Mouse (Mus musculus): Measurements from ENCODE around the gene Rgs9bp. TPM values are rescaled to one million over a fixed set of nuclear protein-coding genes. Genes with fewer than 3 reads are reported as not detected.
"Not testable (repeated sequence)": the region's sequence is repeated elsewhere in the genome, so short reads cannot be mapped to it uniquely, and the experiment has no call there.

Gene Rgs9bp
- total RNA-seq, 2 experiments from 2014 or later, result 2.3 to 2.6 TPM

- intact Hi-C loops (cut with DNase I), result no loop called here
Observed at GRCm38 (mm10) chr7:35584068-35584785, 1.2 kb downstream of the Rgs9bp start.

DNA sequence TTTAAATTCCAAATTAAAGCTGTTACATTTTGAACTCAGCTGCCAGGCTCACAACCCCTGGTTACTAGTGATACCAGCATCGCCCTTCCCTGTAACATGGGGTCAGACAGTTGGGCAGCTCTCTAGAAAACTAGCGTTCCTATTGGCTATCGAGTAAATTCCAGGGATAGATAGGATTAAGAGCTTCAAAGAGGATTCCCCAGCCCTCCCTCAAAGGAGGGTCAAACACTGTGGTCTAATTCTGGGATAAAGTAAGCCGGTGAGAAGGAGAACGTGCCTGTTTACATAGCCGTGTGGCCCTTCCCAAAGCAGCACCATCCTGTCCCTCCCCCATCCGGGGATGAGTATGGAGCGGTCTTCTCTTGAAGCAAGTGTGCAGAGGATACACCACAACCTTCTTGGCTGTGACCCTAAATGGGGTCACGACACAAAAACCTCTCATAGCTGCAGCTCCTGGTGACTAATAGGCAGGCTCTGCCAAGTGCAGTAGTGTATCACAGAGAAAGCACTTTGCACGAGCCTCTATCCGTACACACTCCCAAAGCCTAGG is 1.8 kb downstream of the Rgs9bp start:
- no peak for DNase-seq
- intact Hi-C loops (cut with DNase I), result no loop called here

More at GRCm38 (mm10) chr7:35584068-35584785, 1.2 kb downstream of the Rgs9bp start:
- DNase-seq, result no peak

DNA sequence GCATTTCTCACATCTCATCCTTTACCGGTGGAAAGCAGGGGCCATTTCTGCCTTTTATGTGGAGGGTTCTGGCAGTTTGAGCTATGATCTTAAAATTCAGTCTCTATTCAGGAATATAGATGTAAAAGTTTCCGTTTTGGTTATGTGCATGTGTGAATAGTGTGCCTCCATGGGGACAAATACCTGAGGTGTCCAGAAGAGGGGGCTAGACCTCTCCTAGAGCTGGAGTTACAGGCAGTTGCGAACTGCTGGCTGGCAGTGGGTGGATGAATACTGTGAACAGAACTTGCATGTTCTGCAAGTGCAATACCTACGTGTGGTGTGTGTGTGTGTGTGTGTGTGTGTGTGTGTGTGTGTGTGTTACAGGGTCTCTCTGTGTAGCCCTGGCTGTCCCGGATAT is 2.7 kb downstream of the Rgs9bp start:
- no peak for DNase-seq
- intact Hi-C loops (cut with DNase I), result no loop called here

DNA sequence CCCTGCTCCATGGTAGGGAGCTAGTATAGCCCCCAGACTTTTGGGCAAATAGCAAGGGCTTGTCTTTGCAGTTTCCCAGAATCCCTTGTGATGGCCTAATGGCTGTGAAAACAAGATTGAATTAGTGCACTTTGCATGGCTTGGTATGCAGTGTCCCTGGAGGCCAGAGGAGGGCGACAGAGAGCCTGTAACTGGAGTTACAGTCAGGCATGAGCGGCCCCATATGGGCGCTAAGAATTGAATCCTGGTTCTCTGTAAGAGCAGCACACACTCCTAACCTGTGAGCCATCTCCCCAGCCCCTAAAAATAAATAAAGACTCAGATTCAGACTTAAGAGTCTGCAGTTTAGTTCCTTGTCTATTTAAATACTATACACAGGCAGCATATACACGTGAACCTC is 5.5 kb downstream of the Rgs9bp start:
- peak; percentile 46 for DNase-seq
- intact Hi-C loops (cut with DNase I), result no loop called here

DNA sequence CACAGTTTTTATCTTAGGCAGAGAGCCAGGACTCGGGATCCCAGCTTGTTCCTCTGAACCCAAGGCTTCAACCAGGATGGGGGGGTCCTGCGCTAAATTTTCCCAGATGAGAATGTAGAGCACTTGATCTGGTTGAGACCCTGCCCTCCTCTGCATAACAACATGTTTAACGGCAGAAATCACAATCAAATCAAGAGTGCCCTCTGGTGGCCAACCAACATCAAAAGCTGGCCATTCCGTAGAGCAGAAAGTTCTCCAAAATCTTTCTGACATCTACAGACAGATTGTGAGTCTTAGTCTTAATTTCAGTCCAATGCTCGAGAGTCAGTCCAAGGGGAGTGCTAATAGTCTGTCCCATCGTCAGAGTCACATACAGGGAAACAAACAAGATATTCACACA is 14.5 kb downstream of the Rgs9bp start:
- intact Hi-C loops (cut with DNase I); DNase-seq: not testable (repeated sequence)

GRCm38 (mm10) chr7:35569724-35570123 is 15.7 kb downstream of the Rgs9bp start:
- DNase-seq; intact Hi-C loops (cut with DNase I): not testable (repeated sequence)

GRCm38 (mm10) chr7:35565965-35566364 is 19.4 kb downstream of the Rgs9bp start:
- intact Hi-C loops (cut with DNase I); DNase-seq: not testable (repeated sequence)

- DNase-seq; intact Hi-C loops (cut with DNase I): not testable (repeated sequence)
Observed at GRCm38 (mm10) chr7:35564872-35565271, 20.5 kb downstream of the Rgs9bp start.

- no peak for DNase-seq
- intact Hi-C loops (cut with DNase I), result no loop called here
Observed at GRCm38 (mm10) chr7:35564067-35564865, 21.1 kb downstream of the Rgs9bp start.

GRCm38 (mm10) chr7:35563071-35563470 is 22.3 kb downstream of the Rgs9bp start:
- DNase-seq, result no peak
- intact Hi-C loops (cut with DNase I), result no loop called here

GRCm38 (mm10) chr7:35559838-35560237 is 25.5 kb downstream of the Rgs9bp start:
- no peak for DNase-seq
- intact Hi-C loops (cut with DNase I), result loop anchor here (10.0 kb wide), 1 partner anchor 75 kb away; no protein-coding TSS in a partner anchor

- intact Hi-C loops (cut with DNase I), result loop anchor here (10.0 kb wide), 1 partner anchor 76 kb away; no protein-coding TSS in a partner anchor
- no peak for DNase-seq
Observed at GRCm38 (mm10) chr7:35558681-35559080, 26.7 kb downstream of the Rgs9bp start.

DNA sequence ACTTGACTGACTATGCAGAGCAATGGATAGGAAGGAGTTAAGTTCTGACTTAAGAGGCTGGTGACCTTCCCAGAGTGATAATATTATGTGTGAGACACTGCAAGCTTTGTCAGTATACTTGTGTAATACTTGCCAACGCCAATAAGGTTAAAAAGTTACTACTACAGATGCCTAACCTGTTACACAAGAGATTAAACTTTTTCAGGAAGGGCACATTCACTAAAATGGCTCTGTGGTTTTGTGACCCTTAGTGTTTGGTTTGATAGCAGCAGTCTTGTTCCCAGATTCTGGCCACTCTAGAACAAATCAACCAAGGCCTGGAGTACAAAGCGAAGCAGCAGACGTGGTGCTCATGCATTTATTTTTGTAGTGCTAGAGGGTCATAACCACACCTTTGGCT is 27.8 kb downstream of the Rgs9bp start:
- intact Hi-C loops (cut with DNase I), result loop anchor here (10.0 kb wide), 1 partner anchor 77 kb away; no protein-coding TSS in a partner anchor
- no peak for DNase-seq

- DNase-seq, result no peak
- intact Hi-C loops (cut with DNase I), result loop anchor here (10.0 kb wide), 1 partner anchor 78 kb away; no protein-coding TSS in a partner anchor
Observed at GRCm38 (mm10) chr7:35556905-35557304, 28.5 kb downstream of the Rgs9bp start.

DNA sequence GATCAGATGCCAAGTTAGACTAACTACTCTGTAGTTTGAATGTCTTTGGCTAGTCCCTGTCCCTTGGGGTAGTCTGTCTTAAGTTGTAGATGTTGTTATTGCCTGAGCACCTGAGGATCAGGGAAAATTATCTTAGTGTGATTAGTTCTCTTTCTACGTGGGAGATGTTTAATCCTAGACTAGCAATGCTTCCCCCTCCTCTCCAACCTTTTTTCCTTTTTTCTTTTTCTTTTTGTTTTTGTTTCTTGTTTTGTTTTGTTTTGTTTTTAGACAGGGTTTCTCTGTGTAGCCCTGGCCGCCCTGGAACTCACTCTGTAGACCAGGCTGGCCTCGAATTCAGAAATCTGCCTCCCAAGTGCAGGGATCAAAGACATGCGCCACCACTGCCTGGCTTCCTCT is 29.2 kb downstream of the Rgs9bp start, which contains the start of gene Nudt19:
Gene Nudt19 (minus strand): TSS at position 100 of the 399 bp plus-strand sequence.
- intact Hi-C loops (cut with DNase I), result loop anchor here (10.0 kb wide), 1 partner anchor 79 kb away; no protein-coding TSS in a partner anchor
- DNase-seq, result no peak

DNA sequence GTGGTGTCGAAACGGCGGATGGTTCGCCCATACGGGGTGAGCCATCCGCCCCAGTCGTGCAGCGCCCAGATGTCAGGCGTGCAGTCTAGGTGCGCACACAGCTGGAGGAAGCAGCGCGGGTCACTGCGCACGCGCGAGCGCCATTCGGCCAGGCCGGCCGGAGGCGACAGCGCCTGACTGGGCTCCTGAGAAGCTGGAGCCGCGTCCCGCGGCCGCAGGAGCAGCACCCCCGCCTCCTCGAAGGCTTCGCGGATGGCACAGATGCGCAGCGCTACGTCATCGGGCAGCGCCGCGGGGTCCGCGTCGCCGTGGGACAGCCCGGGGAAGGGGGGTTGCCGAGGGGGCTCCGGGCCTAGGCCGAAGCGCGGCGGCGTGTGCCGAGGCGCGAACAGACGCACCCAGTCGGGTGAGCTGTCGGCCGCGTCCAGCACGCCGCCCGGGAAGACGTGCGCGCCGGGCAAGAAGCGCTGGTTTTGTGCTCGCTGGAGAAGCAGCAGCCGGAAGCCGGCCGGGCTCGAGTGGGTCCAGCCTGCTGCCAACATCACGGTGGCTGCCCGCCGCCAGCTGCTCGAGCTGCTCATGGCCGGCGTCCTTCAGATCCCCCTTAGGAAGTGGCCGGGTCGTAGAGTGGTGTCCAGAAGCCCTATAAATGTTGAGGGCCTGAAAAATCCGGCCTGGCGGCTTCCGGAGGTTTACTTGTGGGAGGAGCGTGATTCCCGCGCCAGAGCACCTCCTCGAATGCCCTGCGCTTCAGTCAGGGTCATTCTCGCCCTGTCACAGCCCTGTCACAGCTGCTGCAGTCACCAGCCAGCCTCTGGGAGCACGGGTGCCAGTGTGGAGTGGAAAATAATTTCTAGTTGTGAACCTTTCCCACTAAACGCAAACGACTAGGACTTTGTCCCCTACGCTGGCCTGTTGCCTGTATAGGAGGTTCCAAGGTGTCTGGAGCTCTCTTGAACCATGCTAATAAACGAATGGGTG is 29.9 kb downstream of the Rgs9bp start:
- peak; percentile 91 for DNase-seq
- intact Hi-C loops (cut with DNase I), result loop anchor here (10.0 kb wide), 1 partner anchor 79 kb away; no protein-coding TSS in a partner anchor

DNA sequence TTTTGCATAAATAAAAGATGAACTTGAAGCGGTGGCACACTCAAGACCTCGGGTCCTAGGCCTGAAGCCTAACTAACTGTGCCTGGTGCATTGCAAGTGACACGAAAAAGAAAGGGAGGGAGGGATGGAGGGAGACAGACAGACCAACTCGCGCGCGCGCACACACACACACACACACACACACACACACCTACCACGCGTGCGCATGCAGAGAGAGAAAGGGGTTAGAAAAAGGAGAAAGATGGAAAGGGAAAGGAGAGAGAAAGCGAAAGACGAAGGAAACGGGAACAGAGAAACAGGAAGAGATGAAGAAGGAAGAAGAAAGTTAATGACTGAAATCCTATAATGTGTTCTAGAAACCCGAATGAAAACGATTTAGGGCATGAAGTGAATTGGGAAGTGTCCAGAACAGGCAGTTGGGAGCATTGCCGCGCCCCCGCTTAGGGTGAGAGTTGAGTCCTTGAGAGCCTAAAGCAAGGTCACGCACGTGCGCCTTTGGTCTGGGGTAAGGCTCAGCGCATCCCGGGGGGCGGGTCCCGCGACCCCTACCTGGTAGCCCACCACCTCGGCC is 30.7 kb downstream of the Rgs9bp start:
- DNase-seq, result peak; percentile 38
- intact Hi-C loops (cut with DNase I), result loop anchor here (10.0 kb wide), 1 partner anchor 80 kb away; no protein-coding TSS in a partner anchor

DNA sequence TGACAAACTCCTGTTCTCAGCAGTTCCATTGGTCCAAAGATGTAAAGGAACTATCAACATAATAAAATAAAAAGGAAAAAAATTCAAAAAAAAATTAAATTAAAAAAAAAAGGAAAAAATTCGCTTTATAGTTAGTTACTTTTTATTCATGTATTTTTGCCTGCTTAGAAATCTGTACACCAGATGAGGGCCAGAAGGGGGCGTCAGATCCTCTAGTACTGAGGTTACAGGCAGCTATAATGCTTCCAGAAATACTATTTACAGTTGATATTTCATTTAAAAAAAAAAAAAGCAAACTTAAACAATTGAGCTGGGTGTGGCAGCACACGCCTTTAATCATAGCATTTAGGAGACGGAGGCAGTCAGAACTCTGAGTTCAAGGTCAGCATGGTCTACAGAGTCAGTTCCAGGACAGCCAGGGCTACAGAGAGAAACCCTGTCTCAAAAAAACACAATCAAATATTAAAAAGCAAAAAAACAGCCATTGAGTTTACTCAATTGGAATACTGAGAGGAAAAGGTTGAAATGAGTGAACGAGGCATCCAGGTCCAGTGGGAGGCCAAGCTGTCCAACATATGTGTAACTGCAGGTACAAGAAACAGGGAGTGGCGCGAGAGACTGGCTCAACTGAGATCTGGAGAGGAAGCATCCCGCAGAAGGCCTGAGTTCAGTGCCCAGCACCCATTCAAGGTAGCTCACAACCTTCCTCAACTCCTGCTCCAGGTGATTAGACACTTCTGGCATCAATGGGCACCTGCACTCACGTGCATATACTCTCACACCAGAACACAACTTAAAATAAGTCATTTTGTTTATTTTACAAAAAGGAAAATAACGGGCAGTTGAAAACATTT is 31.4 kb downstream of the Rgs9bp start:
- intact Hi-C loops (cut with DNase I), result loop anchor here (10.0 kb wide), 1 partner anchor 81 kb away; no protein-coding TSS in a partner anchor
- peak; percentile 31 for DNase-seq
